In the genomic region with DNA sequence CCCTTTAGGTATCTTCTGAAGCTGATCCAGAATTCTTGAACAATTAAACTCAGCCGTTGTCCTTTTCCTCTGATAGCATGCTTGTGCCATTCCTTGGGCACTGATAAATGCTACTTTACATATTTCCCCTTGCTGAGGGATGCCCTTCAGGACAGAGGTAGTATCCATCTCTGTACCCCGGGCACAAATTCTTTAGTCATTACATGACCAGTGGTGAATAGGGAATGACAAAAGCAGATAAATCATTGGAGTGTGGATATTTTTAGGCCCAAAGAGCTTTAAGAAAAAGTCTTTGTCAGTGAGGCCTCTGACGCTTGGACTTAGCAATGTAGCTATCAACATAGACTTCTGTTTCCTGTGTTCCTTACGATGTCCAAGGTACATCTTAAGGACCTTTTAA, we compare ENCODE assay signal across 17 mouse cellular contexts.
DNase-seq lines count a peak whose midpoint lies in the region; ATAC-seq and TF ChIP-seq lines count a peak whose summit lies in the region.
"Had no signal": no experiment of that assay in that cellular context is flagged by ENCODE, and none has a peak within 500 bp of the region (broad histone marks: within the 10 kb centered on the region; RNA-seq: fewer than 3 reads in every experiment).

No protein-coding gene starts in this region.

- WGBS in heart, embryonic 10.5 days: 43% methylated on average over 4 of the region's 4 CpGs
- WGBS in heart, embryonic 14.5 days: 20% methylated on average over 4 of the region's 4 CpGs
- 65% methylated on average over 4 of the region's 4 CpGs for WGBS in lung, postnatal 0 days
- 70% methylated on average over 4 of the region's 4 CpGs for WGBS in lung, adult 2 months

- H3K9ac ChIP-seq in heart, embryonic 14.5 days (ENCODE audit: low read length): peak overlapping the region; percentile 43; the same call in 1 of the 2 replicates
- H3K9ac ChIP-seq in lung, postnatal 0 days (replicated peaks; ENCODE audit: low read depth): no peak overlapping the region
- H3K9ac ChIP-seq: embryonic facial prominence, embryonic 12.5 days; forebrain, embryonic 15.5 days; hindbrain, embryonic 14.5 days; intestine, embryonic 15.5 days had no signal

- no peak for TF ChIP-seq POLR2A in lung, adult 2 months (IDR thresholded peaks at IDR 0.05; ENCODE audit: borderline replicate concordance, extremely low read depth, low read depth, low read length)

- no peak for TF ChIP-seq EP300 in lung, postnatal 0 days (IDR thresholded peaks at IDR 0.05)

- peaks cover 26% of the 10 kb centered on the region for H3K4me1 ChIP-seq in heart, embryonic 10.5 days
- peaks cover 19 to 32% of the 10 kb centered on the region in 2 experiments for H3K4me1 ChIP-seq in heart, embryonic 14.5 days (ENCODE audit: control insufficient read depth in 2 of 2, insufficient read depth in 2 of 2, low read length in 2 of 2)
- H3K4me1 ChIP-seq in lung, postnatal 0 days (ENCODE audit: insufficient read depth, low read depth, low read length): no peaks in the 10 kb centered on the region
- peaks cover 5% of the 10 kb centered on the region; the same call in 1 of the 2 replicates for H3K4me1 ChIP-seq in lung, adult 2 months (ENCODE audit: control insufficient read depth, insufficient read depth, low read length)
- H3K4me1 ChIP-seq: embryonic facial prominence, embryonic 12.5 days; hindbrain, embryonic 10.5 days had no signal

- TF ChIP-seq CTCF in lung, postnatal 0 days (IDR thresholded peaks at IDR 0.05): no peak
- no peak for TF ChIP-seq CTCF in lung, adult 2 months (IDR thresholded peaks at IDR 0.05; ENCODE audit: insufficient read depth, low read length)

- H3K27ac ChIP-seq in heart, embryonic 10.5 days: peak overlapping the region; percentile 74
- peak overlapping the region; percentile 95 for H3K27ac ChIP-seq in heart, embryonic 14.5 days (replicated peaks in 1 of 2; ENCODE audit: control insufficient read depth in 1 of 2, insufficient read depth in 1 of 2, low read depth in 2 of 2, low read length in 2 of 2)
- 0 out of 2 replicates have a peak overlapping the region, but pooled peaks have one; percentile 1 for H3K27ac ChIP-seq in lung, postnatal 0 days (ENCODE audit: low read length)
- H3K27ac ChIP-seq: embryonic facial prominence, embryonic 12.5 days; forebrain, embryonic 15.5 days; hindbrain, embryonic 10.5 days; hindbrain, embryonic 14.5 days; intestine, embryonic 15.5 days had no signal

- H3K27me3 ChIP-seq in heart, embryonic 10.5 days (ENCODE audit: insufficient read depth, poor library complexity, severe bottlenecking): no peaks in the 10 kb centered on the region
- H3K27me3 ChIP-seq in heart, embryonic 14.5 days (ENCODE audit: control insufficient read depth, insufficient read depth, low read length): no peaks in the 10 kb centered on the region
- no peaks in the 10 kb centered on the region for H3K27me3 ChIP-seq in lung, postnatal 0 days (replicated peaks; ENCODE audit: insufficient read depth, low read length)
- H3K27me3 ChIP-seq: embryonic facial prominence, embryonic 12.5 days; forebrain, embryonic 15.5 days; intestine, embryonic 15.5 days; Patski had no signal

- H3K9me3 ChIP-seq in heart, embryonic 10.5 days: no peaks in the 10 kb centered on the region
- no peaks in the 10 kb centered on the region for H3K9me3 ChIP-seq in heart, embryonic 14.5 days (ENCODE audit: control insufficient read depth, low read length)
- H3K9me3 ChIP-seq in lung, postnatal 0 days (ENCODE audit: low read length): no peaks in the 10 kb centered on the region
- H3K9me3 ChIP-seq: embryonic facial prominence, embryonic 12.5 days; forebrain, embryonic 15.5 days; hindbrain, embryonic 10.5 days; intestine, embryonic 15.5 days had no signal

- H3K36me3 ChIP-seq in heart, embryonic 10.5 days: peaks cover 7% of the 10 kb centered on the region; the same call in 1 of the 2 replicates
- H3K36me3 ChIP-seq in heart, embryonic 14.5 days (ENCODE audit: control insufficient read depth, insufficient read depth, low read length): peaks cover 10% of the 10 kb centered on the region; the same call in 1 of the 2 replicates
- H3K36me3 ChIP-seq in lung, postnatal 0 days (ENCODE audit: insufficient read depth, low read length): no peaks in the 10 kb centered on the region
- H3K36me3 ChIP-seq: embryonic facial prominence, embryonic 12.5 days; forebrain, embryonic 15.5 days; intestine, embryonic 15.5 days had no signal

- peak overlapping the region; percentile 26; the same call in 1 of the 2 replicates for H3K4me2 ChIP-seq in heart, embryonic 14.5 days (ENCODE audit: low read length)
- H3K4me2 ChIP-seq in lung, postnatal 0 days (replicated peaks; ENCODE audit: low read depth, low read length): no peak overlapping the region
- H3K4me2 ChIP-seq: embryonic facial prominence, embryonic 12.5 days; forebrain, embryonic 15.5 days; hindbrain, embryonic 14.5 days; intestine, embryonic 15.5 days had no signal

- ATAC-seq in heart, embryonic 14.5 days (ENCODE audit: insufficient number of reproducible peaks, insufficient read depth, low FRiP score, low read depth): no peak
- no peak for ATAC-seq in lung, postnatal 0 days
- ATAC-seq: activated CD4-positive, CD25-positive, alpha-beta regulatory T cell, adult 4 months; forebrain, embryonic 15.5 days; intestine, embryonic 15.5 days; Patski had no signal

- no peak for DNase-seq in heart, embryonic 10.5 days (ENCODE audit: low spot score)
- DNase-seq in heart, adult 8-10 months (ENCODE audit: low spot score): no peak
- no peak for DNase-seq in heart, adult 9 months (ENCODE audit: low spot score in 2 of 2)
- DNase-seq in lung, postnatal 0 days (ENCODE audit: low spot score): no peak
- DNase-seq in lung, adult 2 months: no peak
- DNase-seq: cerebellum, adult 11-12 months; cerebellum, adult 9-10 months; cerebellum, postnatal 25 days; kidney, adult 18-20 months had no signal

- no peak overlapping the region for H3K4me3 ChIP-seq in heart, embryonic 10.5 days
- H3K4me3 ChIP-seq in heart, embryonic 14.5 days (ENCODE audit: control insufficient read depth in 1 of 2, insufficient read depth in 1 of 2, low read depth in 1 of 2, low read length in 2 of 2): no peak overlapping the region
- no peak overlapping the region for H3K4me3 ChIP-seq in lung, postnatal 0 days (ENCODE audit: low read depth, low read length)
- no peak overlapping the region for H3K4me3 ChIP-seq in lung, adult 2 months (replicated peaks; ENCODE audit: extremely low read depth, low read depth, low read length)
- H3K4me3 ChIP-seq: embryonic facial prominence, embryonic 12.5 days; forebrain, embryonic 15.5 days; hindbrain, embryonic 10.5 days; intestine, embryonic 15.5 days had no signal

Comparison
In these comparisons a context has a peak if more than half of its experiments do, and no peak if none do; other contexts are left out.
1. H3K27ac ChIP-seq: peak in every context shown above with its lines; median percentile 95 in heart, embryonic 14.5 days; 74 in heart, embryonic 10.5 days; 1 in lung, postnatal 0 days.